Mouse (Mus musculus): Measurements from ENCODE around the gene Prph.
"Not testable (repeated sequence)": the region's sequence is repeated elsewhere in the genome, so short reads cannot be mapped to it uniquely, and the experiment has no call there.

Prph gene

GRCm38 (mm10) chr15:99033498-99034270, 21.3 kb upstream of the Prph start:
- DNase-seq (ENCODE audit: low read depth, low spot score): no peak

GRCm38 (mm10) chr15:99035431-99035830, 19.5 kb upstream of the Prph start:
- peak; percentile 61 for DNase-seq (ENCODE audit: low read depth, low spot score)

- DNase-seq (ENCODE audit: low read depth, low spot score): no peak
Observed at GRCm38 (mm10) chr15:99036249-99036905, 18.6 kb upstream of the Prph start.

GRCm38 (mm10) chr15:99038025-99038424, 16.9 kb upstream of the Prph start:
- no peak for DNase-seq (ENCODE audit: low read depth, low spot score)

- no peak for DNase-seq (ENCODE audit: low read depth, low spot score)
Observed at GRCm38 (mm10) chr15:99038797-99039196, 16.2 kb upstream of the Prph start.

- no peak for DNase-seq (ENCODE audit: low read depth, low spot score)
Observed at GRCm38 (mm10) chr15:99039306-99039705, 15.7 kb upstream of the Prph start.

GRCm38 (mm10) chr15:99039996-99040919, 14.7 kb upstream of the Prph start:
- DNase-seq (ENCODE audit: low read depth, low spot score): no peak

GRCm38 (mm10) chr15:99040920-99041856, 13.8 kb upstream of the Prph start:
- no peak for DNase-seq (ENCODE audit: low read depth, low spot score)

- no peak for DNase-seq (ENCODE audit: low read depth, low spot score)
Observed at GRCm38 (mm10) chr15:99042334-99042733, 12.6 kb upstream of the Prph start.

GRCm38 (mm10) chr15:99044854-99045253, 10.1 kb upstream of the Prph start:
- no peak for DNase-seq (ENCODE audit: low read depth, low spot score)

- DNase-seq (ENCODE audit: low read depth, low spot score): not testable (repeated sequence)
Observed at GRCm38 (mm10) chr15:99045734-99046133, 9.2 kb upstream of the Prph start.

GRCm38 (mm10) chr15:99049473-99050253, 5.3 kb upstream of the Prph start:
- DNase-seq (ENCODE audit: low read depth, low spot score): peak; percentile 31

- no peak for DNase-seq (ENCODE audit: low read depth, low spot score)
Observed at GRCm38 (mm10) chr15:99053373-99053772, 1.6 kb upstream of the Prph start.

GRCm38 (mm10) chr15:99055511-99055961, 562 bp downstream of the Prph start:
- DNase-seq (ENCODE audit: low read depth, low spot score): no peak

GRCm38 (mm10) chr15:99056332-99056731, 1.4 kb downstream of the Prph start:
- no peak for DNase-seq (ENCODE audit: low read depth, low spot score)

- no peak for DNase-seq (ENCODE audit: low read depth, low spot score)
Observed at GRCm38 (mm10) chr15:99065557-99066165, 10.7 kb downstream of the Prph start.

GRCm38 (mm10) chr15:99071988-99072387, 17.0 kb downstream of the Prph start:
- no peak for DNase-seq (ENCODE audit: low read depth, low spot score)

- DNase-seq (ENCODE audit: low read depth, low spot score): no peak
Observed at GRCm38 (mm10) chr15:99074019-99074599, 19.1 kb downstream of the Prph start, which contains the start of gene Troap. TSS of gene Troap (plus strand) at chr15:99074575.

Measured in telencephalon, adult 2 months (tissue).